Mouse (Mus musculus): Measurements from ENCODE around the gene Gm49630. TPM values are rescaled to one million over a fixed set of nuclear protein-coding genes. Genes with fewer than 3 reads are reported as not detected.
"Not testable (repeated sequence)": the region's sequence is repeated elsewhere in the genome, so short reads cannot be mapped to it uniquely, and the experiment has no call there.

The Gm49630 gene
- total RNA-seq, 2 experiments from 2014 or later, result not detected

GRCm38 (mm10) chr17:7366676-7367374 lies 5.0 kb downstream of the Gm49630 start:
- not testable (repeated sequence) for DNase-seq

- not testable (repeated sequence) for DNase-seq
These were observed 5.5 kb downstream of the Gm49630 start for GRCm38 (mm10) chr17:7366265-7366664.

GRCm38 (mm10) chr17:7365615-7366014 lies 6.2 kb downstream of the Gm49630 start:
- not testable (repeated sequence) for DNase-seq

DNA sequence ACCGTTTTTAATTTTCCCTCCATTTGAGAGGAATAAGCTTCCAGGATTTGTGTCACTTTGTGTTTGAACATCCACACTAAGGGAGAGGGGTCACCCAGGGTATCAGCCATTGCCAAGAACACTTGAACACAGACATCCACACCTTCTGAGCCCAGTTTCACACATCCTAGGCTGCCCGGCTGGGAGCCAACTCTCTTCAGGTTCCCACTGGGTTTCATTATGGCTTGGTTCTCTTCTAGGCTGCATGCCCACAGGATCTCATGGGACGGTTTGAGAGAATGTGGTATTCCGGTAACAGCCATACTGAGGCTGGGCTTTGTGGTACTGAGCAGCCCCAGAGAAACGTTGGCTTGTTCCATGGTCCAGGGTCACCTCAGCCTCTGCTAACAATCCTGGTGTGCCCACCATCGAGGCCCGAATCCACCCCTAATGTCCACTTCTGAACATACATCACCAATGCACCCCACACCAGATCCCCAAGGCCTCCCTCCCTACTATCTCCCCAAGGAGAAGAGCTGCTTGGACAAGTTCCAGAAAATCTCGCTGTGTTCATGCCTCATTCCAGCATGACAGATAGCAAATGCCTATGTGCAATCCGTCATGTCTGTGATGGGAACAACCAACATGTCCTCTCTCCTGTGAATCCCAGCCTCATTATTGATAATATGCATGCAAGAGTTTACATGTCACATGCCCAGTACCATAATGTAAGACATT lies 10.9 kb downstream of the Gm49630 start:
- peak; percentile 76 for DNase-seq

GRCm38 (mm10) chr17:7359806-7360205 lies 12.0 kb downstream of the Gm49630 start:
- not testable (repeated sequence) for DNase-seq

- not testable (repeated sequence) for DNase-seq
These were observed 19.2 kb downstream of the Gm49630 start, which contains the start of gene Ttll2 for GRCm38 (mm10) chr17:7352596-7352995. TSS of gene Ttll2 (minus strand) at chr17:7352696.

DNA sequence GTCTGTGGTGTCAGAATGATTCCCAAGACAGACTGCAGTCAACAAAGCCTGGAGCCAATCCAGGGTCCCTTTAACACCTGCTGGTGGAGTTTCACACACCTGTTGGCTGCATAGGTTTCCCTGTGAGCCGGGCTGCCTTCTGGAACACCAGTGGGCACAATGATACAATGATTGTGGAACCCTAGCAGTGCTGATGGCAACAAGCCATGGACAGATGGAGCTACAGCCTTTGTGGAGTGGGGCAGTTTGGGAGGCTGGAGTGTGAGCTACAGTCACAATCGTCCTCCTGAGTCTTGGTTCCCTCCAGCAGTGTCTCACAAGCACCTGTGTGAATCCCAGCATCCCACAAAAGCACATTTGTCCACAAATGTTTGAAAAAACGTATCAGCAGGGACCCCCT lies 23.0 kb downstream of the Gm49630 start:
- DNase-seq, result not testable (repeated sequence)

DNA sequence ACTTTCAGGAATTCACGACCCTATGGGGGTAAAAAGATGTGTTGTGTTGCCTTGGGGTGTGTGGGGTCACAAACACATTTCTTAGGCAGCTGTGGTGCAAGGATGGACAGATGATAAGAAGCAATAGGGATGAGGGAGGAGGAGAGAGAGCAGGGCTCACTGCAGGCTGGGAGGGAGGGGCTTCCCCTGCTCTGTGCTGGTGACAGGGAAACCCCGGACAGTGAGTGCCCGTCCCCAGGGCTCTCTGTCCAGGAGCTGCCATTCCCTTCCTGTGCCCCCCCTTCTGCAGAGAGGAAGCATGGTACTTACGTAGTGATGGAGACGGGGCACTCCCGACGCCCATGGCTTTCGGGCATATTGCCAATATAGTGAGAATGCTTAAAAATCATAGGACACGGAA lies 34.4 kb downstream of the Gm49630 start:
- DNase-seq, result not testable (repeated sequence)

DNA sequence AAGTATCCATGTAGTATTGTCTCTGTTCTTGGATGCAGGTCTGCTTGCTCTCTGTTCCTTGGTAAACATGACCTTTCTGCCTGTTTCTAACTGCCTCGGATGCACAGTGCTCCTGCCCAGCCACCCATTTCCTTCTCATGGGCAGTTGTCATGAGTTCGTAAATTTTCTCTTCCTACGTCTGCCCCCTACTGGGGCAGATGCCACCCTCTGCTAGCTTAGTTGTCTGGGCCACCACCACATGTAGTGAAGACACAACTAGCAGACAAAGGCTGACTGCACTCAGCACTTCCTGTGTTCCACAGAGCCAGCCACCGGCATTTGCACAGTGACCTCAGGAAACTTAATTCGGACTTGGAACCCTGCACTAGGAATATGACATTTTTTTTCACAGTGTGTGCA lies 39.0 kb downstream of the Gm49630 start:
- DNase-seq, result not testable (repeated sequence)

DNA sequence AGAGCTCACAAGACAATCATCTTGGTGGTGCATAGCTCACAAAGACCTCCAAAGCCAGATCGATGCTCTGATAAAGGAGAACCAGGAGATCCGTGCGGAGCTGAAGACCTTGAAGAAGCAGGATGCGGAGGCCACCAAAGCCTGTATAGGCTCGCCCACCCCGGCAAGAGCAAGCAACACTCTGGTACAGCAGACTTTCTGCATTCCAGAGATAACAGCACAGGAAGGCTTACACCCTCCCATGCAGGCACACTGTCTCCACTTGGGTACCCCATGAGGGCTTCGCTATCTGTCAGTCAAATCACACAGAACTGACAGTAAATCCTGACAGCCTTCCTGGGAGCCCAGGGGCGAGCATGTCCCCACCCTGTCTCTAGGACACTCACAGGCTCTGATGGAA lies 45.4 kb downstream of the Gm49630 start:
- not testable (repeated sequence) for DNase-seq

- not testable (repeated sequence) for DNase-seq
These were observed 47.4 kb downstream of the Gm49630 start, which contains the start of gene Tcp10a for GRCm38 (mm10) chr17:7324346-7324745. TSS of gene Tcp10a (plus strand) at chr17:7324646.

DNA sequence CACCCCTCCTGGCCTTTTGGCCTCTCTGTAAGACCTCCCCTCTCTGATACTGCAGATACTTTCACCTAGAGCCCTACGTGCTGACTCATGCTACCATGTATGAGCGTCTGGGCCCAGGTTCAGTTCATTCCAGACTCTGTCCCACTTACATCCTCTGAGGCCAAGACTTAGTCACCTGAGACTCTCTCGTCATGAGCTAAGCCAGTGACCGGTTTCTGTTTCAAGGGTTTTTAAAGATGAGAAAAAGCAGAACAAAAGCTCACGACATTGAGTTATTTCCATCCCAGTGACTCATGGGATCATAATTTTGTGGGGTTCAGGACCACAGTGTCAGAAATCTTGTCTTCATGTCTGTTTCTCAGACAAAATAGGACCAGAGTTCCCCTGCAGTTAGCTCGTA lies 52.0 kb downstream of the Gm49630 start:
- not testable (repeated sequence) for DNase-seq

GRCm38 (mm10) chr17:7315693-7316382 lies 55.9 kb downstream of the Gm49630 start:
- not testable (repeated sequence) for DNase-seq

- peak; percentile 61 for DNase-seq
These were observed 65.2 kb downstream of the Gm49630 start for GRCm38 (mm10) chr17:7306278-7307196.

Other genes starting within 250 kb of the Gm49630 start
- gene Rps6ka2, start 201.9 kb downstream of the Gm49630 start, total RNA-seq (2021), result 10 to 100 TPM; 26.2 to 31.1 TPM
- not detected for gene Tcp10a, start 47.3 kb downstream of the Gm49630 start, total RNA-seq (2021)
- not detected for gene Ttll2, start 19.3 kb downstream of the Gm49630 start, total RNA-seq (2021)
- not detected for gene Unc93a2, start 13.5 kb upstream of the Gm49630 start, total RNA-seq (2021)

Measured in heart, postnatal 4 days (tissue).